Mouse (Mus musculus) forebrain, embryonic 16.5 days (tissue): ENCODE results near the gene Lrmda. TPM values are rescaled to one million over a fixed set of nuclear protein-coding genes. Genes with fewer than 3 reads are reported as not detected.

ENCODE experiments used
- ATAC-seq: fragments of 200-750 bp; cut with Nextera tagmentation; 2 replicates; pipeline ENCODE4 v1.8.0; 2017; ENCODE audit warnings: mild to moderate bottlenecking, moderate library complexity
- H3K27ac ChIP-seq: fragments of 300-500 bp; sonication (generic); 2 replicates; pipeline ENCODE4 v1.5.1; 2014; ENCODE audit warnings: low read length, control low read depth
- H3K27me3 ChIP-seq: fragments of 300-500 bp; sonication (generic); replicated peaks from 2 replicates; pipeline ENCODE4 v1.6.1; 2014; ENCODE audit warnings: low read length; ENCODE audit not compliant: control insufficient read depth, insufficient read depth
- H3K36me3 ChIP-seq: fragments of 300-500 bp; sonication (generic); 2 replicates; pipeline ENCODE4 v1.6.1; 2014; ENCODE audit not compliant: control insufficient read depth, insufficient read depth
- H3K4me1 ChIP-seq: fragments of 300-500 bp; sonication (generic); replicated peaks from 2 replicates; pipeline ENCODE4 v1.6.1; 2014; ENCODE audit warnings: low read length; ENCODE audit not compliant: control insufficient read depth, insufficient read depth
- H3K4me2 ChIP-seq: fragments of 300-500 bp; sonication (generic); 2 replicates; pipeline ENCODE4 v1.6.1; 2014; ENCODE audit warnings: mild to moderate bottlenecking, low read length, control low read depth
- H3K4me3 ChIP-seq: fragments of 300-500 bp; sonication (generic); replicated peaks from 2 replicates; pipeline ENCODE4 v1.5.1; 2014; ENCODE audit warnings: mild to moderate bottlenecking, low read length, control low read depth
- H3K9ac ChIP-seq: fragments of 300-500 bp; sonication (generic); replicated peaks from 2 replicates; pipeline ENCODE4 v1.6.1; 2014; ENCODE audit warnings: low read depth, low read length, control low read depth
- H3K9me3 ChIP-seq: fragments of 300-500 bp; sonication (generic); 2 replicates; pipeline ENCODE4 v1.6.1; 2016; ENCODE audit warnings: low read length; ENCODE audit not compliant: control insufficient read depth
- WGBS: fragments of 180-500 bp; shearing (Covaris S2); extraction: QIAGEN DNeasy Blood & Tissue Kit; methylation state at CpG from one replicate; pipeline ENCODE4 v1.1.7; 2014; 5-methylcytosine and 5-hydroxymethylcytosine counted together
- microRNA-seq: library from miRNA; unstranded; fragments of <30 nt; microRNA quantifications from one replicate; pipeline ENCODE4, GENCODE M21; 2017
- polyA plus RNA-seq: library from polyadenylated mRNA; unstranded; fragments of >200 nt; fragmentation: Nextera tagmentation; extraction: Ambion mirVana; gene quantifications from 2 replicates; pipeline ENCODE4 v1.2.1, GENCODE M21; 2015

Lrmda gene
- polyA plus RNA-seq, 1 experiment from 2014 or later: not detected

DNA sequence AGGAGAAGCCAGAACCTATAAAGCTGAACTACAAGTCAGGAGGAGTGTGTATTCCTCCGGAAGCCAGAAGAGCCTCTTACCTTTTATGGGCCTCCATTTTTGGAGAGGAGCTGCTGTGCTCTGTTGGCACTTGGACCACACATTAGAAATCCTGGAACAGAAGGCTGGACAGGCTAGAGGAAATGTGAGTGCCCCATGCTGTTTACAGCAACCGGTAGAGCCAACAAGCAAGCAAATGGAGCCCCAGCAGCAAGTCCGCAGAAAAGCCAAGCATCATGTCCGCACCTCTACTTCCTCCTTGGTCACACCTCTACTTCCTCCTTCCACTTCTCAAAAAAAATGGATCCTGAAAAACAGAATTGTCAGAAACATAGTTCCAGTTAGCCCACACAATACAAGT, 1073.8 kb downstream of the Lrmda start:
- H3K4me1 ChIP-seq: peaks cover 22% of the 10 kb centered on the region
- no peaks in the 10 kb centered on the region for H3K9me3 ChIP-seq
- no peak overlapping the region for H3K4me3 ChIP-seq
- whole genome bisulfite sequencing: 91% methylated on average over 4 of the region's 4 CpGs
- no peaks in the 10 kb centered on the region for H3K36me3 ChIP-seq
- no peak overlapping the region for H3K27ac ChIP-seq
- no peak overlapping the region for H3K4me2 ChIP-seq
- H3K9ac ChIP-seq: no peak overlapping the region
- no peaks in the 10 kb centered on the region for H3K27me3 ChIP-seq
- ATAC-seq: no peak

GRCm38 (mm10) chr14:23094546-23095157, 1075.1 kb downstream of the Lrmda start:
- Histone ChIP-seq H3K36me3 (no peaks in the 10 kb centered on the region), H3K4me2 (peak overlapping the region; percentile 45), H3K4me1 (peaks cover 22% of the 10 kb centered on the region), H3K4me3 (no peak overlapping the region; the same call in 1 of the 2 replicates), H3K27me3 (no peaks in the 10 kb centered on the region), H3K9ac (no peak overlapping the region), H3K9me3 (no peaks in the 10 kb centered on the region), H3K27ac (peak overlapping the region; percentile 73)
- 15% methylated on average over 5 of the region's 5 CpGs for WGBS
- peak; percentile 78 for ATAC-seq

DNA sequence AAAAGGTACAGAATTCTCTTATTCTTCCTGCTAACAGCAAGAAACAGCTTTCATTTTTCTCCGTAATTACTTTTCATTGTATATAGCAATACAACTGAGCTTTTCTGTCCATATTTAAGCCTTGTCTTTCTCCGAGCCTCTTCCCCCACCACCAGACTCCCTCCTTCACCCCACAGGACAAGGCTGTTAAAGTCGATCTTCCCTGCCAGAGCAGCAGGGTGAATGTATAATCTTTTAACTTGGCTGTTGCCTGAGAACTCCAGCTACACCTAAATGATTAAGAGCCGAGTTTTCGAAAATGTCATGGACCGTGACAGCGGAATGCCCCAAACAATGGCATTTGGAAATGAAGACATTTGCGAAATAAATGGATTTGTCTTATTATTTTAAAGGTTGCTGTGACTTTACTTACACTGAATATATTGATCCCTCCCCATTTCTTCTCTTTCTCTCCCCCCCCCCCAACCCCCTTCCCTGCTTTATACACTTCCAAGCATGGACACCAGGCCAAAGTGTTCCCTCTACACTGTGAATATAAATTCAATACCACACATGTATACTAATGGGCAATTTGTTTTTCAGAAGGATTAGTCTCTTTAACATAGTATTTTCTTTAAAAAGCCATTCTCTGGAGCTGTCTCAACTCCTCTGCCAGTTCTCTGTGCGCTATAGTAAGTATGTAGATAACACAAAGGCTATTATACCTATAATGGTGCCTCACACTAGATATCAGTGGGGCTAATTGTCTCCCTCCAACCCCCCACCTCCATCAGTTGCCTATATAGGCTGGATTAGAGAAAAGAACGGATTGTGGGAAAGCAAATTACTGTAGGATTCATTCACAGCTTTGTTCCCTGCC, 1075.9 kb downstream of the Lrmda start:
- H3K4me2 ChIP-seq: peak overlapping the region; percentile 45
- H3K27ac ChIP-seq: peak overlapping the region; percentile 73
- ATAC-seq: peak; percentile 75
- H3K9me3 ChIP-seq: no peaks in the 10 kb centered on the region
- H3K9ac ChIP-seq: no peak overlapping the region
- peaks cover 22% of the 10 kb centered on the region for H3K4me1 ChIP-seq
- no peaks in the 10 kb centered on the region for H3K36me3 ChIP-seq
- 21% methylated on average over 10 of the region's 10 CpGs for WGBS
- H3K27me3 ChIP-seq: no peaks in the 10 kb centered on the region
- H3K4me3 ChIP-seq: no peak overlapping the region; the same call in 1 of the 2 replicates

- Histone ChIP-seq H3K4me2 (no peak overlapping the region; the same call in 1 of the 2 replicates), H3K27me3 (no peaks in the 10 kb centered on the region), H3K9ac (no peak overlapping the region), H3K9me3 (no peaks in the 10 kb centered on the region), H3K27ac (peak overlapping the region; percentile 73), H3K4me3 (no peak overlapping the region), H3K4me1 (peaks cover 22% of the 10 kb centered on the region), H3K36me3 (no peaks in the 10 kb centered on the region)
- WGBS: 8% methylated on average over 3 of the region's 3 CpGs
- ATAC-seq: peak; percentile 38; the same call in 1 of the 2 replicates
Observed at GRCm38 (mm10) chr14:23096017-23096336, 1076.5 kb downstream of the Lrmda start.

- Histone ChIP-seq H3K4me1 (peaks cover 22% of the 10 kb centered on the region), H3K9me3 (no peaks in the 10 kb centered on the region), H3K27me3 (no peaks in the 10 kb centered on the region), H3K36me3 (no peaks in the 10 kb centered on the region), H3K27ac (peak overlapping the region; percentile 73), H3K4me2 (no peak overlapping the region; the same call in 1 of the 2 replicates), H3K4me3 (no peak overlapping the region), H3K9ac (no peak overlapping the region)
- no peak; the same call in 1 of the 2 replicates for ATAC-seq
- 39% methylated on average over 4 of the region's 4 CpGs for WGBS
Observed at GRCm38 (mm10) chr14:23096405-23096804, 1076.9 kb downstream of the Lrmda start.

Small RNAs within 50 kb of the gene (microRNA-seq; reads per million reads assigned to microRNA genes)
- gene Gm27532: not detected

Other genes starting within 250 kb of the Lrmda start
- 249 and 260 TPM in 2 replicates for gene Vdac2, start 194.5 kb upstream of the Lrmda start, polyA plus RNA-seq
- 28.1 and 34.9 TPM in 2 replicates for gene Comtd1, start 170.7 kb upstream of the Lrmda start, polyA plus RNA-seq
- gene Zfp503, start 30.1 kb upstream of the Lrmda start, polyA plus RNA-seq: 5.4 and 5.5 TPM in 2 replicates